Mouse (Mus musculus) kidney, adult 8-10 months (tissue): ENCODE results near the gene Cuedc1.

ENCODE experiments used
- DNase-seq, 2 experiments: peaks; one replicate each; pipeline ENCODE4 v3.0.0; 2022

The Cuedc1 gene

GRCm38 (mm10) chr11:88098021-88098729 is at the start of gene Cuedc1:
Gene Cuedc1, plus strand, starts transcription at chr11:88098058.
- no peak for DNase-seq

- no peak for DNase-seq
Observed at GRCm38 (mm10) chr11:88048961-88049670, 48.7 kb upstream of the Cuedc1 start.

GRCm38 (mm10) chr11:88049732-88050131 is 48.1 kb upstream of the Cuedc1 start:
- no peak for DNase-seq

GRCm38 (mm10) chr11:88052638-88053037 is 45.2 kb upstream of the Cuedc1 start:
- no peak for DNase-seq

GRCm38 (mm10) chr11:88053821-88054220 is 44.0 kb upstream of the Cuedc1 start:
- no peak for DNase-seq

GRCm38 (mm10) chr11:88054589-88054988 is 43.3 kb upstream of the Cuedc1 start:
- DNase-seq = peak in 1 of 2 experiments; percentile 47

GRCm38 (mm10) chr11:88055777-88056176 is 42.1 kb upstream of the Cuedc1 start:
- no peak for DNase-seq

- no peak for DNase-seq
Observed at GRCm38 (mm10) chr11:88057788-88058187, 40.1 kb upstream of the Cuedc1 start.

- peak; percentile 75 to 85 for DNase-seq
Observed at GRCm38 (mm10) chr11:88059141-88059540, 38.7 kb upstream of the Cuedc1 start.

- no peak for DNase-seq
Observed at GRCm38 (mm10) chr11:88061892-88062625, 35.8 kb upstream of the Cuedc1 start.

- DNase-seq = no peak
Observed at GRCm38 (mm10) chr11:88065732-88066131, 32.1 kb upstream of the Cuedc1 start.

- DNase-seq = no peak
Observed at GRCm38 (mm10) chr11:88067191-88067585, 30.7 kb upstream of the Cuedc1 start.

- peak; percentile 60 to 61 for DNase-seq
Observed at GRCm38 (mm10) chr11:88067586-88068410, 30.1 kb upstream of the Cuedc1 start, which contains the start of gene Vezf1. Gene Vezf1, plus strand, starts transcription at chr11:88068279.

- DNase-seq = peak; percentile 58 to 62
Observed at GRCm38 (mm10) chr11:88068411-88069245, 29.2 kb upstream of the Cuedc1 start.

GRCm38 (mm10) chr11:88069246-88069570 is 28.6 kb upstream of the Cuedc1 start:
- DNase-seq = no peak

- no peak for DNase-seq
Observed at GRCm38 (mm10) chr11:88070392-88070791, 27.5 kb upstream of the Cuedc1 start.

- DNase-seq = no peak
Observed at GRCm38 (mm10) chr11:88071113-88071512, 26.7 kb upstream of the Cuedc1 start.

- no peak for DNase-seq
Observed at GRCm38 (mm10) chr11:88073343-88073875, 24.4 kb upstream of the Cuedc1 start.

- no peak for DNase-seq
Observed at GRCm38 (mm10) chr11:88075701-88076100, 22.2 kb upstream of the Cuedc1 start.

- DNase-seq = no peak
Observed at GRCm38 (mm10) chr11:88076394-88076793, 21.5 kb upstream of the Cuedc1 start.

GRCm38 (mm10) chr11:88083699-88084098 is 14.2 kb upstream of the Cuedc1 start:
- no peak for DNase-seq
